Mouse (Mus musculus) embryonic facial prominence, embryonic 12.5 days (tissue): ENCODE results near the gene Zbtb7a. TPM values are rescaled to one million over a fixed set of nuclear protein-coding genes. Genes with fewer than 3 reads are reported as not detected.

ENCODE experiments used
- ATAC-seq: fragments of 200-750 bp; cut with Nextera tagmentation; 2 replicates; pipeline ENCODE4 v1.8.0; 2017; ENCODE audit not compliant: insufficient number of reproducible peaks, insufficient read depth, low FRiP score, low TSS enrichment
- H3K27ac ChIP-seq: fragments of 300-500 bp; sonication (generic); 2 replicates; pipeline ENCODE4 v1.5.1; 2016; ENCODE audit warnings: mild to moderate bottlenecking
- H3K27me3 ChIP-seq: fragments of 300-500 bp; sonication (generic); 2 replicates; pipeline ENCODE4 v1.6.1; 2016; ENCODE audit warnings: mild to moderate bottlenecking, moderate library complexity
- H3K36me3 ChIP-seq: fragments of 300-500 bp; sonication (generic); 2 replicates; pipeline ENCODE4 v1.6.1; 2016; ENCODE audit warnings: mild to moderate bottlenecking
- H3K4me1 ChIP-seq: fragments of 300-500 bp; sonication (generic); 2 replicates; pipeline ENCODE4 v1.6.1; 2016
- H3K4me2 ChIP-seq: fragments of 300-500 bp; sonication (generic); replicated peaks from 2 replicates; pipeline ENCODE4 v1.6.1; 2016; ENCODE audit warnings: mild to moderate bottlenecking, moderate library complexity
- H3K4me3 ChIP-seq: fragments of 300-500 bp; sonication (generic); 2 replicates; pipeline ENCODE4 v1.5.1; 2016; ENCODE audit warnings: mild to moderate bottlenecking
- H3K9ac ChIP-seq: fragments of 300-500 bp; sonication (generic); 2 replicates; pipeline ENCODE4 v1.6.1; 2016; ENCODE audit warnings: mild to moderate bottlenecking, moderate library complexity
- H3K9me3 ChIP-seq: fragments of 300-500 bp; sonication (generic); 2 replicates; pipeline ENCODE4 v1.6.1; 2016; ENCODE audit warnings: mild to moderate bottlenecking, moderate library complexity
- WGBS: fragments of 180-500 bp; shearing (Covaris S2); methylation state at CpG from one replicate; pipeline ENCODE4 v1.1.7; 2016; 5-methylcytosine and 5-hydroxymethylcytosine counted together
- polyA plus RNA-seq: library from polyadenylated mRNA; unstranded; fragments of >200 nt; fragmentation: Nextera tagmentation; extraction: Ambion mirVana; gene quantifications from 2 replicates; pipeline ENCODE4 v1.2.1, GENCODE M21; 2016

Zbtb7a gene
- polyA plus RNA-seq, 1 experiment from 2014 or later, result 21.7 TPM

- peaks cover 31% of the 10 kb centered on the region for H3K36me3 ChIP-seq
- H3K27ac ChIP-seq, result no peak overlapping the region
- peak overlapping the region; percentile 97 for H3K4me2 ChIP-seq
- H3K9ac ChIP-seq, result peak overlapping the region; percentile 37; the same call in 1 of the 2 replicates
- 0 out of 2 replicates have a peak overlapping the region, but pooled peaks have one; percentile 0 for H3K4me3 ChIP-seq
- ATAC-seq, result no peak
- WGBS, result 64% methylated on average over 10 of the region's 10 CpGs
- no peaks in the 10 kb centered on the region for H3K9me3 ChIP-seq
- peaks cover 48% of the 10 kb centered on the region for H3K4me1 ChIP-seq
- 0 out of 2 replicates have a peak, but pooled peaks cover 2% of the 10 kb centered on the region for H3K27me3 ChIP-seq
These were observed 5.9 kb downstream of the Zbtb7a start for GRCm38 (mm10) chr10:81140717-81141454.

GRCm38 (mm10) chr10:81141455-81142210, 6.6 kb downstream of the Zbtb7a start:
- peak overlapping the region; percentile 97; the same call in 1 of the 2 replicates for H3K4me2 ChIP-seq
- ATAC-seq, result no peak
- 78% methylated on average over 7 of the region's 7 CpGs for WGBS
- peaks cover 46% of the 10 kb centered on the region for H3K4me1 ChIP-seq
- no peaks in the 10 kb centered on the region for H3K27me3 ChIP-seq
- H3K9me3 ChIP-seq, result no peaks in the 10 kb centered on the region
- peaks cover 39% of the 10 kb centered on the region for H3K36me3 ChIP-seq
- no peak overlapping the region for H3K27ac ChIP-seq
- H3K9ac ChIP-seq, result no peak overlapping the region
- H3K4me3 ChIP-seq, result no peak overlapping the region

GRCm38 (mm10) chr10:81142551-81142981, 7.5 kb downstream of the Zbtb7a start:
- H3K36me3 ChIP-seq, result peaks cover 48% of the 10 kb centered on the region
- WGBS, result 76% methylated on average over 5 of the region's 5 CpGs
- no peak overlapping the region for H3K9ac ChIP-seq
- H3K9me3 ChIP-seq, result no peaks in the 10 kb centered on the region
- H3K27me3 ChIP-seq, result no peaks in the 10 kb centered on the region
- H3K4me3 ChIP-seq, result no peak overlapping the region
- H3K4me2 ChIP-seq, result no peak overlapping the region
- no peak for ATAC-seq
- peaks cover 46% of the 10 kb centered on the region for H3K4me1 ChIP-seq
- peak overlapping the region; percentile 47; the same call in 1 of the 2 replicates for H3K27ac ChIP-seq

- H3K9ac ChIP-seq, result no peak overlapping the region
- no peak overlapping the region for H3K4me3 ChIP-seq
- H3K27me3 ChIP-seq, result no peaks in the 10 kb centered on the region
- ATAC-seq, result no peak
- H3K36me3 ChIP-seq, result peaks cover 54% of the 10 kb centered on the region
- 0 out of 2 replicates have a peak overlapping the region, but pooled peaks have one; percentile 47 for H3K27ac ChIP-seq
- H3K9me3 ChIP-seq, result no peaks in the 10 kb centered on the region
- peaks cover 45% of the 10 kb centered on the region for H3K4me1 ChIP-seq
- WGBS, result 91% methylated on average over 7 of the region's 7 CpGs
- no peak overlapping the region for H3K4me2 ChIP-seq
These were observed 8.2 kb downstream of the Zbtb7a start for GRCm38 (mm10) chr10:81143157-81143633.

GRCm38 (mm10) chr10:81143845-81144437, 8.9 kb downstream of the Zbtb7a start:
- Histone ChIP-seq H3K4me2 (no peak overlapping the region), H3K27ac (no peak overlapping the region), H3K4me3 (no peak overlapping the region), H3K36me3 (peaks cover 62% of the 10 kb centered on the region), H3K4me1 (peaks cover 37% of the 10 kb centered on the region), H3K9ac (no peak overlapping the region), H3K9me3 (no peaks in the 10 kb centered on the region), H3K27me3 (no peaks in the 10 kb centered on the region)
- 97% methylated on average over 52 of the region's 52 CpGs for WGBS
- no peak for ATAC-seq

GRCm38 (mm10) chr10:81144667-81145066, 9.6 kb downstream of the Zbtb7a start:
- Histone ChIP-seq H3K4me3 (no peak overlapping the region), H3K27me3 (no peaks in the 10 kb centered on the region), H3K36me3 (peaks cover 69% of the 10 kb centered on the region), H3K27ac (0 out of 2 replicates have a peak overlapping the region, but pooled peaks have one; percentile 7), H3K9ac (no peak overlapping the region), H3K4me2 (no peak overlapping the region), H3K9me3 (no peaks in the 10 kb centered on the region), H3K4me1 (peaks cover 30% of the 10 kb centered on the region)
- 93% methylated on average over 27 of the region's 27 CpGs for WGBS
- no peak for ATAC-seq

- no peak for ATAC-seq
- no peaks in the 10 kb centered on the region for H3K9me3 ChIP-seq
- H3K27me3 ChIP-seq, result no peaks in the 10 kb centered on the region
- H3K27ac ChIP-seq, result no peak overlapping the region
- peaks cover 75% of the 10 kb centered on the region for H3K36me3 ChIP-seq
- WGBS, result 97% methylated on average over 6 of the region's 6 CpGs
- no peak overlapping the region for H3K4me2 ChIP-seq
- H3K4me1 ChIP-seq, result peaks cover 24% of the 10 kb centered on the region
- no peak overlapping the region for H3K9ac ChIP-seq
- H3K4me3 ChIP-seq, result no peak overlapping the region
These were observed 10.3 kb downstream of the Zbtb7a start for GRCm38 (mm10) chr10:81145307-81145706.

- Histone ChIP-seq H3K4me2 (no peak overlapping the region), H3K9me3 (no peaks in the 10 kb centered on the region), H3K27me3 (no peaks in the 10 kb centered on the region), H3K4me3 (no peak overlapping the region), H3K27ac (no peak overlapping the region), H3K36me3 (peaks cover 79% of the 10 kb centered on the region), H3K9ac (no peak overlapping the region), H3K4me1 (peaks cover 19% of the 10 kb centered on the region)
- 92% methylated on average over 7 of the region's 7 CpGs for WGBS
- no peak for ATAC-seq
These were observed 10.8 kb downstream of the Zbtb7a start for GRCm38 (mm10) chr10:81145778-81146177.

GRCm38 (mm10) chr10:81146296-81146695, 11.3 kb downstream of the Zbtb7a start:
- Histone ChIP-seq H3K4me2 (no peak overlapping the region), H3K27ac (no peak overlapping the region), H3K36me3 (peaks cover 79% of the 10 kb centered on the region), H3K9ac (no peak overlapping the region), H3K27me3 (no peaks in the 10 kb centered on the region), H3K9me3 (no peaks in the 10 kb centered on the region), H3K4me3 (no peak overlapping the region), H3K4me1 (peaks cover 15% of the 10 kb centered on the region; the same call in 1 of the 2 replicates)
- 74% methylated on average over 4 of the region's 4 CpGs for WGBS
- no peak for ATAC-seq

- no peak overlapping the region for H3K9ac ChIP-seq
- H3K36me3 ChIP-seq, result peaks cover 86% of the 10 kb centered on the region
- H3K9me3 ChIP-seq, result no peaks in the 10 kb centered on the region
These were observed 16.2 kb downstream of the Zbtb7a start for GRCm38 (mm10) chr10:81151261-81151660.

GRCm38 (mm10) chr10:81152609-81153008, 17.6 kb downstream of the Zbtb7a start:
- Histone ChIP-seq H3K4me3 (no peak overlapping the region), H3K9ac (no peak overlapping the region), H3K36me3 (peaks cover 86% of the 10 kb centered on the region), H3K9me3 (no peaks in the 10 kb centered on the region), H3K27ac (peak overlapping the region; percentile 46; the same call in 1 of the 2 replicates), H3K4me2 (no peak overlapping the region), H3K27me3 (no peaks in the 10 kb centered on the region), H3K4me1 (no peaks in the 10 kb centered on the region)
- whole genome bisulfite sequencing, result 74% methylated on average over 12 of the region's 12 CpGs
- no peak for ATAC-seq

More at GRCm38 (mm10) chr10:81151261-81151660, 16.2 kb downstream of the Zbtb7a start:
- 81% methylated on average over 6 of the region's 6 CpGs for WGBS
- Histone ChIP-seq H3K4me1 (no peaks in the 10 kb centered on the region), H3K27me3 (no peaks in the 10 kb centered on the region), H3K4me3 (no peak overlapping the region), H3K27ac (no peak overlapping the region), H3K4me2 (no peak overlapping the region)
- ATAC-seq, result no peak
